8 mouse cellular contexts compared by ENCODE assay signal in the genomic region with DNA sequence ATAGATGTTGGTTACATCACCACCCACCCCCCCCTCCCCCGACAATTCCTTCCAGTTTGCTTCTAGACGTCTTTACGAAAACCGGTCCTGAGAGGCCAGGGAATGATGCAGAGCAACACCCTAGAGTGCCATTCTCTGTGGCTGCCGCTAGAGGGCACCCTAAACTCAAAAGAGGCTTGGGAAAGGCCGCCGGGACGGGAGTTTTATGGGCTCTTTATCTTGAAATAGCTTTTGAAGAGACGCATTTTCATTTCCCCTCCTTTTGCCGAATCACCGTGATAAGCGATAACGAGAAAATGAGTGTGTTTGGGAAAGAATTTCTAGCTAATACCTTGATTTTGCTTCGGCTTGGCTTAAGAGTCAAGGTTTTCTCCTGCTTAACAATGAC. TPM values are rescaled to one million over a fixed set of nuclear protein-coding genes. Genes with fewer than 3 reads are reported as not detected.
DNase-seq lines count a peak whose midpoint lies in the region; ATAC-seq and TF ChIP-seq lines count a peak whose summit lies in the region.

No protein-coding gene starts in this region.

- H3K4me1 ChIP-seq in intestine, embryonic 15.5 days (replicated peaks), result no peaks in the 10 kb centered on the region
- H3K4me1 ChIP-seq in limb, embryonic 15.5 days, result peaks cover 5% of the 10 kb centered on the region; the same call in 1 of the 2 replicates
- 0 out of 2 replicates have a peak, but pooled peaks cover 6% of the 10 kb centered on the region for H3K4me1 ChIP-seq in stomach, embryonic 15.5 days

- H3K9ac ChIP-seq in intestine, embryonic 15.5 days, result no peak overlapping the region
- H3K9ac ChIP-seq in limb, embryonic 15.5 days, result no peak overlapping the region
- no peak overlapping the region for H3K9ac ChIP-seq in stomach, embryonic 15.5 days

- peaks cover 9% of the 10 kb centered on the region; the same call in 1 of the 2 replicates for H3K27me3 ChIP-seq in intestine, embryonic 15.5 days (replicated peaks)
- no peaks in the 10 kb centered on the region for H3K27me3 ChIP-seq in limb, embryonic 15.5 days
- H3K27me3 ChIP-seq in myocyte (ENCODE audit: control insufficient read depth, insufficient read depth, insufficient read length), result no peaks in the 10 kb centered on the region
- H3K27me3 ChIP-seq in stomach, embryonic 15.5 days (replicated peaks), result 0 out of 2 replicates have a peak, but pooled peaks cover 8% of the 10 kb centered on the region

- WGBS in intestine, embryonic 15.5 days, result 3% methylated on average over 14 of the region's 14 CpGs
- WGBS in limb, embryonic 15.5 days, result 2% methylated on average over 14 of the region's 14 CpGs
- WGBS in stomach, embryonic 15.5 days, result 3% methylated on average over 14 of the region's 14 CpGs

- H3K36me3 ChIP-seq in intestine, embryonic 15.5 days, result no peaks in the 10 kb centered on the region
- H3K36me3 ChIP-seq in limb, embryonic 15.5 days, result no peaks in the 10 kb centered on the region
- H3K36me3 ChIP-seq in myocyte (ENCODE audit: control insufficient read depth, insufficient read depth), result no peaks in the 10 kb centered on the region
- no peaks in the 10 kb centered on the region for H3K36me3 ChIP-seq in stomach, embryonic 15.5 days

- no peak; the same call in 1 of the 2 replicates for ATAC-seq in intestine, embryonic 15.5 days
- no peak for ATAC-seq in limb, embryonic 15.5 days (ENCODE audit: insufficient number of reproducible peaks, low FRiP score, low TSS enrichment, low read depth)
- no peak for ATAC-seq in stomach, embryonic 15.5 days (ENCODE audit: insufficient read depth, low FRiP score, low read depth)

- no peak overlapping the region for H3K4me3 ChIP-seq in intestine, embryonic 15.5 days (replicated peaks)
- no peak overlapping the region for H3K4me3 ChIP-seq in limb, embryonic 15.5 days
- H3K4me3 ChIP-seq in myocyte, result no peak overlapping the region
- H3K4me3 ChIP-seq in stomach, embryonic 15.5 days (replicated peaks), result no peak overlapping the region

- H3K27ac ChIP-seq in intestine, embryonic 15.5 days, result no peak overlapping the region
- no peak overlapping the region for H3K27ac ChIP-seq in limb, embryonic 15.5 days
- no peak overlapping the region for H3K27ac ChIP-seq in stomach, embryonic 15.5 days

- peak; percentile 69 for DNase-seq in gastrocnemius, adult 18-20 months (ENCODE audit: low spot score)
- DNase-seq in gastrocnemius, adult 8-10 months (ENCODE audit: low spot score in 2 of 2), result no peak
- DNase-seq in cerebellum, postnatal 25 days, result peak; percentile 63 to 78
- DNase-seq in gastrocnemius, postnatal 10 days, result peak; percentile 83

- no peaks in the 10 kb centered on the region for H3K79me2 ChIP-seq in myocyte (ENCODE audit: control insufficient read depth, insufficient read depth)

- TF ChIP-seq POLR2A in myocyte (IDR thresholded peaks at IDR 0.05; ENCODE audit: insufficient read length, low read depth), result no peak

- H3K9me3 ChIP-seq in intestine, embryonic 15.5 days, result no peaks in the 10 kb centered on the region
- H3K9me3 ChIP-seq in limb, embryonic 15.5 days, result no peaks in the 10 kb centered on the region
- no peaks in the 10 kb centered on the region for H3K9me3 ChIP-seq in stomach, embryonic 15.5 days

- peak overlapping the region; percentile 30; the same call in 1 of the 2 replicates for H3K4me2 ChIP-seq in intestine, embryonic 15.5 days (replicated peaks)
- 0 out of 2 replicates have a peak overlapping the region, but pooled peaks have one; percentile 19 for H3K4me2 ChIP-seq in limb, embryonic 15.5 days
- H3K4me2 ChIP-seq in myocyte (ENCODE audit: low read depth), result peak overlapping the region; percentile 40
- H3K4me2 ChIP-seq in stomach, embryonic 15.5 days, result peak overlapping the region; percentile 25; the same call in 1 of the 2 replicates

- H3ac ChIP-seq in myocyte (ENCODE audit: control insufficient read depth, insufficient read length), result no peak overlapping the region

TF ChIP-seq in myocyte, 11 proteins besides CTCF, POLR2A, EP300 and RAD21:
- TF ChIP-seq MYOD1 (IDR thresholded peaks at IDR 0.05; ENCODE audit: control insufficient read depth in 1 of 3, insufficient read length in 2 of 3, low read depth in 2 of 3) (no peak), USF1 (IDR thresholded peaks at IDR 0.05; ENCODE audit: low read depth) (no peak), SRF (IDR thresholded peaks at IDR 0.05; ENCODE audit: control insufficient read depth, insufficient read length, low read depth) (no peak), REST (IDR thresholded peaks at IDR 0.05; ENCODE audit: insufficient read depth, insufficient read length) (no peak), E2F4 (IDR thresholded peaks at IDR 0.05; ENCODE audit: insufficient read depth) (no peak), TCF3 (IDR thresholded peaks at IDR 0.05; ENCODE audit: insufficient read length, low read depth) (no peak), CEBPB (IDR thresholded peaks at IDR 0.05; ENCODE audit: insufficient read depth, poor library complexity, severe bottlenecking) (no peak), POLR2AphosphoS2 (IDR thresholded peaks at IDR 0.05; ENCODE audit: insufficient read length, low read depth) (no peak), MAX (IDR thresholded peaks at IDR 0.05; ENCODE audit: low read depth) (no peak), TCF12 (IDR thresholded peaks at IDR 0.05; ENCODE audit: insufficient read depth, poor library complexity, severe bottlenecking) (no peak), MYOG (IDR thresholded peaks at IDR 0.05; ENCODE audit: control insufficient read depth in 1 of 3, insufficient read depth in 1 of 3, insufficient read length in 2 of 3, low read depth in 2 of 3) (no peak)

RNA-seq across cellular contexts. Expression of a gene that starts 6.9 kb away (rescaled TPM):
- total RNA-seq in gastrocnemius, adult 18-20 months (2021), result 10 to 100 TPM in 1 of 2 experiments, 1 to 10 TPM in 1; 9.4 to 10.6 TPM
- total RNA-seq in gastrocnemius, adult 8-10 months (2022), result 10 to 100 TPM in 3 of 4 experiments, 1 to 10 TPM in 1; 9.8 to 11.3 (median 10.7) TPM
- 10 to 100 TPM; 17.7 to 23.6 TPM for total RNA-seq in gastrocnemius, postnatal 10 days (2021)
- polyA plus RNA-seq in intestine, embryonic 15.5 days (2015; fragmentation: Nextera tagmentation; extraction: Ambion mirVana), result 68.4 and 69.9 TPM in 2 replicates
- 58.6 and 61.3 TPM in 2 replicates for polyA plus RNA-seq in limb, embryonic 15.5 days (2015; fragmentation: Nextera tagmentation; extraction: Ambion mirVana)
- 32.2 TPM for polyA plus RNA-seq in myocyte (2012; fragmentation: generic; extraction: Trizol)
- polyA plus RNA-seq in stomach, embryonic 15.5 days (2015; fragmentation: Nextera tagmentation; extraction: Ambion mirVana), result 66.0 and 70.9 TPM in 2 replicates

RNA-seq across cellular contexts. Expression of a gene that starts 51.9 kb away (rescaled TPM):
- 100 to 1,000 TPM; 132 to 140 TPM for total RNA-seq in gastrocnemius, adult 18-20 months (2021)
- 100 to 1,000 TPM; 165 to 183 (median 166) TPM for total RNA-seq in gastrocnemius, adult 8-10 months (2022)
- total RNA-seq in gastrocnemius, postnatal 10 days (2021), result 10 to 100 TPM; 71.7 to 81.9 TPM
- not detected in 2 replicates for polyA plus RNA-seq in intestine, embryonic 15.5 days (2015; fragmentation: Nextera tagmentation; extraction: Ambion mirVana)
- 0.05 TPM in 1 of 2 replicates, not detected in the other for polyA plus RNA-seq in limb, embryonic 15.5 days (2015; fragmentation: Nextera tagmentation; extraction: Ambion mirVana)
- 0.04 TPM for polyA plus RNA-seq in myocyte (2012; fragmentation: generic; extraction: Trizol)
- not detected in 2 replicates for polyA plus RNA-seq in stomach, embryonic 15.5 days (2015; fragmentation: Nextera tagmentation; extraction: Ambion mirVana)

Comparison
In these comparisons a context has a peak if more than half of its experiments do, and no peak if none do; other contexts are left out.
1. DNase-seq: peak in gastrocnemius, adult 18-20 months (single experiment), cerebellum, postnatal 25 days (2 of 2) and gastrocnemius, postnatal 10 days (single experiment); none in gastrocnemius, adult 8-10 months (0 of 2).
2. Peak in every context shown above with its lines, with median percentiles within 50 percentile points of each other: H3K4me2 ChIP-seq.